Mouse (Mus musculus): ENCODE results near the gene Zfp688.
A peak's percentile ranks its signal among the peaks of the same experiment; 100 is the strongest.
"Not testable (repeated sequence)": the region's sequence is repeated elsewhere in the genome, so short reads cannot be mapped to it uniquely, and the experiment has no call there.

The Zfp688 gene

DNA sequence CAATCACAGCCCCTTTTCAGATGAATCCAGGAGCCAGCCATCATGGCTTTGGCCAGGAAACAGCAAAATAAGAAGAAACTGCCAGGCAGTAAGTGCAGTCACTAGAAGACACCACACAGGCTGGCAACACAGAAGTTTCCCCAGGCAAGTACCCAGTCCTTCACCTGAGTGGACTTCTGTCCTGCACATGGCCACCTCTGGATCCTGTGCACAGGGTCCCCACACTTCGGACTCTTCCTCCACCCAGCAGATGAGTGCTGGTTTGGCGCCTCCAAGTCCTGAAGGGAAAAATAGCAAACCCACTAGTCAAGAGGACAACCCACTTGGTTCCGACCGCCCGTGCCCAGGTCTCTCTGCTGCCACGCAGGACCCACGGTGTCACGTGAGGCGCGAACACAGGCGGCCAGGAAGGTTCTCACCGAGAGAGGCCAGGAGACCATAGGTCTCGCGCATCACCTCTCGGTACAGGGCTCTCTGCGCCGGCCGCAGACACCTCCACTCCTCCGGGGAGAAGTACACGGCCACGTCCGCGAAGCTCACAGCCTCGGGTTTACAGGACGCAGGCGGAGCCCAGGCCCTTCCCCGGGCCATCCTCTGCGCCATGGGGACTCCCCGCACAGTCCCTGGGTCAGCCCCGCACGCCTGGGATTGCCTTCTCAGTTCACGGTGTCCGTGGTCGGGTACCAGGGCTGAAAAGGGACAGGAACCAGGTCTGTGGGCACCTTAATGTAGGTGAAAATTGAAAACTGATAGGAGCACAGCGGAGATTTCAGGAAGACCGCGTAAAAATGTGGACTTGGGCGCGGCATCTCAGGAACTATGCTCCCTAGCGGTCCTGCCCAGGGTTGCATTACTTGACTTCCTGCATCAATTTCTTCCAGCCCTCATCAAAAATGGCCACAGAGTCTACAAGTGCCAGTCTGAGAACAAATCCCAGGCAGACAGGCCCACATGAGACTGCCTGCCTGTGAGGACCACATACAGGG is 15.6 kb downstream of the Zfp688 start, which contains the start of gene Zfp764:
TSS of gene Zfp764 (minus strand) at position 821 of the 986 bp plus-strand sequence.
- peak; percentile 89 for DNase-seq

GRCm38 (mm10) chr7:127404101-127404500 is 17.8 kb downstream of the Zfp688 start:
- DNase-seq = not testable (repeated sequence)

DNA sequence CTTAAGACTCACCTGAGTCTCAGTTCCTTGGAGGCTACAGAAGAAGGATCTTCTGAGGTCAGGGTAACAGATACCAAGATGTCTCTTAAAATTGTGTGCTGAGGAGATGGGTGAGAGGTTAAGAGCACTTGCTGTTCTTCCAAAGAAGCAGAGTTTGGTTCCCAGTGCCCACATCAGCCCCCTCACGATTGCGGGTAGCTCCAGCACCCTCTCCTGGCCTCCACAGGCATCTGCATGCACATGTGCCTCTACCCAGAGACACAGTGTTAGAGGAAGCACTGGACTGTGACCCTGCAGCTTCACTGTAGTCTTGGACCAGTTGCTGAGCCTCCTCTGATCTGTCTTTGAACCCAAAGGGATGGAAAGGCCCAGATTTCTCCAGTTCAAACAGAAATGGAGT is 18.9 kb downstream of the Zfp688 start:
- peak; percentile 22 for DNase-seq

GRCm38 (mm10) chr7:127400355-127400754 is 21.5 kb downstream of the Zfp688 start:
- DNase-seq = no peak

DNA sequence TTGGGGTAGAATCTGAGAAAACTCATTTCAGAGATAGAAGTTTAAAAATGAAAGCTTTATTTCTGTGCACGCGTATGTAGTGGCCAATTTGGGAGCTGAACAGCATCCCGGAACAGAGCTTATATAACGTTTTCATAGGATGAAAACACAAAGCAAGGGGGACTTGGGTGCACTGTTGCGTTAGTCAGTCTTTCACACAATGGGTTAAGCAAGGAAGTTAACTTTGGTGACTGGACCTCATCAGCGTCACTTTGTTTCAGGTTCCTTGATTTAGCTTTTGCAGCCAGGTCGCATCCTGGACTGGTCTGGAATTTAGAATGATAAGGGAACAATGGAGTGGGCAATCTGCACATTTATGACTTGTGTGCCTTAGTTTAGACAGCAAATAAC is 27.9 kb downstream of the Zfp688 start:
- DNase-seq = no peak

GRCm38 (mm10) chr7:127393157-127393943 is 28.5 kb downstream of the Zfp688 start, which contains the start of gene E430018J23Rik:
TSS of gene E430018J23Rik (minus strand) at chr7:127393629.
- DNase-seq = peak; percentile 94

DNA sequence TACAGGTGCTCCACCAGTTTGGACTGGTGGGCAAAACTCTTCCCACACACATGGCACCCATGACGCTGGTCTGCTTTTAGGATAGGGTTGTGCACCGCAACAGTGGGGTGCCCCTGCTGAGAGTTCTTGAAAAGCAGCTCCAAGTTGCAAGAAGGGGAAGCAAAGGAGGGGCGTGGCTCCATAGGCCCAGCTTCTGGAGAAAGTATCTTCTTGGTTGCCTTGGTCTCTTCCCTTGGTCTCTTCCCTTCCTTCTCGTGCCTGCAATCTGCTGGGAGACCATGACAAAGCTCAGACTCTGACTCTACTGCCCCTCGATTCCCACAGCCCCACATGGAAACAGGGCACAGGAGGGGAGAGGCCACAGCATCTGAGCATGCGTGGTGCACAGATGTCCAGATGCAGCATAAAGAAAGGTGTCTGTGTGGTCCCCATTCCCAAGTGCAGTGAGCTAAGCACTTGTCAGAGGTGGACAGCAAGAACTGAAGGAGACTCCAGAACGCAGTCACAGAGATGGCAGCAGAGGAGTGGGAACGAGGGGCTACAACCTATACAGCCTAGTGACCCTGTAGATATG is 29.5 kb downstream of the Zfp688 start:
- DNase-seq = no peak

DNA sequence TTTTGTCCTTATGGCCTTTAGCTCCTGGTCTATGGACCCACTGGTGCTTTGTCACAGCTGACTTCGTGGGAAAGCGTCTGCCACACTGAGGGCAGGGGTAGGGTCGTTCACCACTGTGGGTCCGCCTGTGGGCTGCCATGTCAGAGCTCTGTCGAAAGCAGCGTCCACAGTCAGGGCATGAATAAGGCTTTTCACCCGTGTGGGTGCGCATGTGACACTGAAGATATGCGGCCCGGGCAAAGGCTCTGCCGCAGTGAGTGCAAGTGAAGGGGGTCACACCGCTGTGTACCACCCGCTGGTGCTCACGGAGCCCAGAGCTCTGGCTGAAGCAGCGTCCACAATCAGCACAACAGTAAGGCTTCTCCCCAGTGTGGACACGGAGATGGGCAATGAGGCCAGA is 30.3 kb downstream of the Zfp688 start:
- DNase-seq = no peak

GRCm38 (mm10) chr7:127390306-127390705 is 31.6 kb downstream of the Zfp688 start:
- DNase-seq = no peak

- DNase-seq = not testable (repeated sequence)
Measured at GRCm38 (mm10) chr7:127388201-127388600, 33.7 kb downstream of the Zfp688 start.

DNA sequence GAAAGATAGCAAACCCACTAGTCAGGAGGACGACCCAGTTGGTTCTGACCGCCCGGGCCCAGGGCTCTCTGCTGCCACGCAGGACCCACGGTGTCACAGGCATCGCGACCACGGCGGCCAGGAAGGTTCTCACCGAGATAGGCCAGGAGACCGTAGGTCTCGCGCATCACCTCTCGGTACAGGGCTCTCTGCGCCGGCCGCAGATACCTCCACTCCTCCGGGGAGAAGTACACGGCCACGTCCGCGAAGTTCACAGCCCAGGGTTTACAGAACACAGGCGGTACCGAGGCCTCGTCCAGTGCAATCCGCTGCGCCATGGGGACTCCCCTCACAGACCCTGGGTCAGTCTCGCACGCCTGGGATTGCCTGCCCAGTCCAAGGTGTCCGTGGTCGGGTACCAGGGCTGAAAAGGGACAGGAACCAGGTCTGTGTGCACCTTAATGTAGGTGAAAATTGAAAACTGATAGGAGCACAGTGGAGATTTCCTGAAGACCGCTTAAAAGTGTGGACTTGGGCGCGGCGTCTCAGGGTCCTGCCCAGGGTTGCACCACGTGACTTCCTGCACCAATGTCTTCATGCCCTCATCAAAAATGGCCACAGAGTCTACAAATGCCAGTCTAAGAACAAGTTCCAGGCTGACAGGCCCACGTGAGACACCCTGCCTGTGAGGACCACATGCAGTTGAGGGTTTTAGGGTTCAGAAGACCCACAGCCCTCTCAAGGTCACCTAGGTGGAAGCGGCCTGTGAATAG is 35.1 kb downstream of the Zfp688 start, which contains the start of gene 9130019O22Rik:
TSS of gene 9130019O22Rik (minus strand) at position 526 of the 752 bp plus-strand sequence.
- peak; percentile 91 for DNase-seq

DNA sequence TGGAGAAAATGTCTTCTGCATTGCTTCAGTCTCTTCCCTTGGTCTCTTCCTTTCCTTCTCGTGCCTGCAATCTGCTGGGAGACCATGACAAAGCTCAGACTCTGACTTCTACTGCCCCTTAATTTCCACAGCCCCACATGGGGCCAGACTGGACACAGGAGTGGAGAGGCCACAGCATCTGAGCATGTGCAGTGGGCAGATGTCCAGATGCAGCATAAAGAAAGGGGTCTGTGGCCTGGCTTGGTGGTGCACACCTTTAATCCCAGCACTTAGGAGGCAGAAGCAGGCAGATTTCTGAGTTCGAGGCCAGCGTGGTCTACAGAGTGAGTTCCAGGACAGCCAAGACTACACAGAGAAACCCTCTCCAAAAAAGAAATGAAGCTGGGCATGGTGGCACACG is 36.3 kb downstream of the Zfp688 start:
- DNase-seq = not testable (repeated sequence)

DNA sequence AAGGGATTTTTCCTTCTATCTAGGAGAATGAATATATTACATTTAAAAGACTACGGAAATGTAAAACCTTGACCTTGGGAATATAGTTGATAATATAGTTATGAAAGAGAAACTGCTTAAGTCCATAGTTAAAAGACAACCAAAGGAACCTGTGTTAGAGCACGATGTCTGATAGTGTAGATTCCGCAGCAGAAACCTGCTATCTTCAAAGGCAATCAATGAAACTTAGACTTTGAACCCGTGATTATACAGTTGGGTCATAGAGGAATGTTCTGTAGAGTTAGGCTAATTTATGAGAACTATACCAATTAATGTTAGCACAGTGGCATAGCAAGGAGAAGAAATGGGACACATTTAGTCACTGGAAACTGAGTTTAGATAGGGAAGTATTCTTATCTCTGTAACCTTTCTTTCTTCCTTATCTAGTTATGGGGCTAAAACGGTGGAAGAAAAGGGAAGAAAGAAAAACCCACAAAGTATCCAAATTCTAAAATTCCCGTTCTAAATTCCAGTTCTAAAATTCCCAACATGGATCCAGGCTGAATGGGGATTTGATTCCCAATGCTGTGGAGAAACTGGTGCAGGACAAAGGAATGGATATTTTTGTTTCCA is 43.5 kb downstream of the Zfp688 start:
- DNase-seq = no peak

DNA sequence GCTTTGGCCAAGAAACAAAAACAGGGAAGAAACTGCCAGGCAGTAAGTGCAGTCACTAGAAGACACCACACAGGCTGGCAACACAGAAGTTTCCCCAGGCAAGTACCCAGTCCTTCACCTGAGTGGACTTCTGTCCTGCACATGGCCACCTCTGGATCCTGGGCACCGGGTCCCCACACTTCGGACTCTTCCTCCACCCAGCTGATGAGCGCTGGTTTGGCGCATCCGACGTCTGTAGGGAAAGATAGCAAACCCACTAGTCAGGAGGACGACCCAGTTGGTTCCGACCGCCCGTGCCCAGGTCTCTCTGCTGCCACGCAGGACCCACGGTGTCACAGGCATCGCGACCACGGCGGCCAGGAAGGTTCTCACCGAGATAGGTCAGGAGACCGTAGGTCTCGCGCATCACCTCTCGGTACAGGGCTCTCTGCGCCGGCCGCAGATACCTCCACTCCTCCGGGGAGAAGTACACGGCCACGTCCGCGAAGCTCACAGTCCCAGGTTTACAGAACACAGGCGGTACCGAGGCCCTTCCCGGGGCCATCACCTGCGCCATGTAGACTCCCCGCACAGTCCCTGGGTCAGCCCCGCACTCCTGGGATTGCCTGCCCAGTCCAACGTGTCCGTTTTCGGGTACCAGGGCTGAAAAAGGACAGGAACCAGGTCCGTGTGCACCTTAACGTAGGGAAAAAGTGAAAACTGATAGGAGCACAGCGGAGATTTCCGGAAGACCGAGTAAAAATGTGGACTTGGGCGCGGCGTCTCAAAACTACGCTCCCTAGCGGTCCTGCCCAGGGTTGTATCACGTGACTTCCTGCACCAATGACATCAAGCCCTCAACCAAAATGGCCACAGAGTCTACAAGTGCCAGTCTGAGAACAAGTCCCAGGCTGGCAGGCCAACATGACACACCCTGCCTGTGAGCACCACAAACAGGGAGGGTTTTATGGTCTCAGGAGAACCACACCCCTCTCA is 46.3 kb downstream of the Zfp688 start, which contains the start of gene Zfp747:
TSS of gene Zfp747 (minus strand) at position 780 of the 975 bp plus-strand sequence.
- peak; percentile 94 for DNase-seq

GRCm38 (mm10) chr7:127371870-127372269 is 50.0 kb downstream of the Zfp688 start:
- peak; percentile 26 for DNase-seq

DNA sequence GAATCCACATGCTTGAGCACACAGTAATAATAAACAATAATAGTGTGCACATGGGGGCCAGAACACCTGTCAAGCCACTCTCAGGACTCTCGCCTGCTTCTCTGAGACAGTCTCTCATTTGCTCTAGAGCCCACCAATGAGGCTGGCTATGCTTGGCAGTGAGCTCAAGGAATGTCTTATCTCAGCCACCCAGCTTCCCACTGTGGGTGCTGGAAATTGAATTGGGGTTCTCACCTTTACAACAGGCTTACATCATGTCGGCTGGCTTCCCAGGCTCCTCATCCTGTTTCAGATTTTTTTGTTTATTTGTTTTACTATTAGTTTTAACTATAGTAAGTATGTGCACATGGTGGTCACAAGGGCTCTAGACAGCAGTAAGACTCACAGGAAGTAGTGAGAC is 50.7 kb downstream of the Zfp688 start:
- DNase-seq = no peak
